Mouse (Mus musculus): Measurements from ENCODE around the gene Adamts13.

The Adamts13 gene

DNA sequence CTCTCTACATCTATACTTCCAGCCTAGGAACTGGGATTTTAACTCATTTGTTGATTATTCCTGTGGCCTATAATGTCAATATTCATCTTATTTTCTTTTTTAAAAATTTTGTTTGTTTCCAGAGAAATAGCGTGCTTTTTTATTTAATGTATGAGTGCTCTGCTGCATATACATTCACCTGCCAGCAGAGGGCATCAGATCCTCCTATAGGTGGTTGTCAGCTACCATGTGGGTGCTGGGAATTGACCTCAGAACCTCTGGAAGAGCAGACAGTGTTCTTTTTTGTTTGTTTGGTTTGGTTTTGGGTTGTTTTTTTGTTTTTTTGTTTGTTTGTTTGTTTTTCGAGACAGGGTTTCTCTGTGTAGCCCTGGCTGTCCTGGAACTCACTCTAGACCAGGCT is 6.0 kb upstream of the Adamts13 start:
- DNase-seq (ENCODE audit: low spot score), result no peak

DNA sequence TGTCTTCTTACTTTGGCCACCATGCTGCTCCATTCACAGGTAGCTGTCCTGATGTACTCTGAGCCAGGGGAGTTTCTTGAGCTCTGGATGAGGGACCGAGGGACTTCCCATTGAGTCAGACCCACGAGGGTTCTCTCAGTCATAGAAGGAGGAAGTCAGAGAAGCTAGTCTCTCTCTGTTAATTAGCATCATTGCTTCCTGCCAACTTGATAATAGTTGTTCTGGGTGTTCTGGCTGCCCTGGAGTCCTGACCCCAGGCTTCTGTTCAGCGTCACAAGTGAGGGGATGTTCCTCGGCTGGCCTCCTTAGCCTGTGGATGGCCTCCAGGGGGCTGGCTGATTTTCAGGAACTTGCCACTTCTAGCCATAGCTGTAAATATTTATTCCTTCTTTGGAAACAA is 744 bp downstream of the Adamts13 start:
- no peak for DNase-seq (ENCODE audit: low spot score)

DNA sequence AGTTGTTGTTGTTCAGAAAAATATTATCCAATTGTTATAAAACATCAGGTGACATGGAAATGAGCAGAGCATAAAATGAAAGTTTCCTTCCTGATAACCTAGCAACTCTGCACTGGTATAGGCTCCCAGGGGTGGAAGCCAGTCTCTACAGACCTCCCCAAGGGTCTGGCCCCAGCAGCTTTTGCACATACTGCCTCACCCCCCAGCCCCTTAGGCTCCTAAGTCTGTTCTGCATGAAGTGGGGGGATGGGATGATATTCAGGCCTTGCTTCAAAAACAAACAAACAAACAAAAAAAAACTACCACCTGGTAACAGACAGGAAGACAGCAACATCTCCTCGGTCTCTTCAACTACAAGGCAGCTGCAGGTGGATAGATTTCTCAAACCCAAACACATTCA is 7.1 kb downstream of the Adamts13 start:
- no peak for DNase-seq (ENCODE audit: low spot score)

- DNase-seq (ENCODE audit: low spot score), result no peak
Observed at GRCm38 (mm10) chr2:26984179-26984578, 11.0 kb downstream of the Adamts13 start.

GRCm38 (mm10) chr2:26984640-26985039 is 11.4 kb downstream of the Adamts13 start:
- DNase-seq (ENCODE audit: low spot score), result no peak

DNA sequence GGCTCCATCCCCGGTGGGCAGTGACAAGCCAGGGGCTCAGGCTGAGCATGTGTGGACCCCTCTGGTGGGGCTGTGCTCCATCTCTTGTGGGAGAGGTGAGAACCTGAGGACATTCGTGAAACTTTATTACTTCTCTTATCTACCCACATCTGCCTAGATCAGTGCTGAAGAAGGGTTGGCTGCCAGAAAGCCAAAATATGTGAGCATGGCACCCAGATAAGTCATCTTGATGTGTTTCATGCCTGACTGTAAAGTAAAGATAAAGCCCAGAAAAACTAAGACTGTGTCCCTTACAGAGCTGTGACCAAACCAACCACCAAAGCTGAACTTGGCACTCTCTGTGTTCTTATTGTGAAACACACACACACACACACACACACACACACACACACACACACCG is 20.7 kb downstream of the Adamts13 start:
- DNase-seq (ENCODE audit: low spot score), result no peak

- DNase-seq (ENCODE audit: low spot score), result no peak
Observed at GRCm38 (mm10) chr2:26997498-26997897, 24.3 kb downstream of the Adamts13 start.

DNA sequence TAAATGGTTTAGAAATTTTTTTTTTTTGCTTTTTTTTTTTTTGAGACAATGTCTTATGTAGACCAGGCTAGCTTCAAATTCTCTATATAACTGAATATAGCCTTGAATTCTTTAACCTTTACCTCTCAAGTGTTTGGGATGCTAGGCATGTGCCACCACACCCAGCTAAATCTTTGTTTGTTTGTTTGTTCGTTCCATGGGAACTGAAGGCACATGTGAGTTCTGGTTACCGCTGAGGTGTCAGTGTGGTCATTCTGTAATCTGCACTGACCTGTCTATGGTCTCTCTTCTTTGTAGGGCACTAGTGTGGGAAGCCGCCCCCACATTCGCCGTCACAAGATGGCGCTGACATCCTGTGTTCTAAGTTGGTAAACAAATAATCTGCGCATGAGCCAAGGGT is 24.8 kb downstream of the Adamts13 start:
- DNase-seq (ENCODE audit: low spot score), result no peak

GRCm38 (mm10) chr2:27006255-27006654 is 33.0 kb downstream of the Adamts13 start:
- DNase-seq (ENCODE audit: low spot score), result no peak

DNA sequence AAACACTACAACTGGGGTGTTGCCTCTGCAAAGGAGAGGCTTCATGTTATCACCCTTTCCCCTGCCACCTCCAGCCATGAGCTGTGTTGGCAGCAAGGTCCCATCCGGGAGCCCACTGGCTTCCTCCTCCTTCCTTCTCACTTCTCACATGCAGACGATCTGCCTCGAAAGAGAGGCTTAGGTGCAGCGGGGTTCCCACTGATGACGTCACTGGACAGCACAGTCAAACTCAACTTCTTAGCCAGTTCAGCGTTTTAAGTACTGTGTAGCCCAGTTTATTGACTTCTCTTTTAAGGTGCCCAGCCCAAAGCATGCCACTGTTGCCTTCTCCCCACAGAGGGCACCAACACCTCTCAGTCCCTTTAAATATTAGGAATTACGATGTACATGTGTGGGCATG is 34.5 kb downstream of the Adamts13 start:
- DNase-seq (ENCODE audit: low spot score), result no peak

- peak; percentile 87 for DNase-seq (ENCODE audit: low spot score)
Observed at GRCm38 (mm10) chr2:27009714-27010244, 36.6 kb downstream of the Adamts13 start, which contains the start of gene Cacfd1. TSS of gene Cacfd1 (plus strand) at chr2:27009926.

DNA sequence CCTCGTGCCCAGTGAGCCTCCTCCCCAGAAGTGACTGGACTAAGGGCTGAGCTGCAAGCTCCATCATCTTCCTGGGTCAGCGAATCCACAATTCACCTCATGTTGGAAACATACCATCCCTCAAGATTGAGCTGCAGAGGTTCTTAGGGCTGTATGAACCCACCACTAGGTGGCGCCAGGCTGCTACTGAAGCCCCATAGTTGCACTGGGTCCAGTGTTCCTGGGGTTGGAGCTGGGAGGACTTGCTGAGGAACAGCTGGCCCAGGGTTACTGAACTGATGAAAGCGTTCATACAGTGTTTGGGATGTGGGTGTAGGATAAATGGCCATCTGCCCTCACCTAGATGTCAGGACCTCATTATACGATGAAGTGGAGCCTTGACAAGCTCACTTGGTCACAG is 44.6 kb downstream of the Adamts13 start:
- DNase-seq (ENCODE audit: low spot score), result peak; percentile 59

DNA sequence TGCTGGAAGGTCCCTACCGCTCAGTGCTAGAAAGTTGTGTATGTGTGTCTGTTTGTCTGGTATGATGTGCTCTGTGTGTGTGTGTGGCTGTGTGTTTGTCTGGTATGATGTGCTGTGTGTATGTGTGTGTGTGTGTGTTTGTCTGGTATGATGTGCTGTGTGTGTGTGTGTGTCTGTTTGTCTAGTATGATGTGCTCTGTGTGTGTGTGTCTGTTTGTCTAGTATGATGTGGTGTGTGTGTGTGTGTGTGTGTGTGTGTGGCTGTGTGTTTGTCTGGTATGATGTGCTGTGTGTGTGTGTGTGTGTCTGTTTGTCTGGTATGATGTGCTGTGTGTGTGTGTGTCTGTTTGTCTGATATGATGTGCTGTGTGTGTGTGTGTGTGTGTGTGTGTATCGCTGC is 46.3 kb downstream of the Adamts13 start:
- no peak for DNase-seq (ENCODE audit: low spot score)

DNA sequence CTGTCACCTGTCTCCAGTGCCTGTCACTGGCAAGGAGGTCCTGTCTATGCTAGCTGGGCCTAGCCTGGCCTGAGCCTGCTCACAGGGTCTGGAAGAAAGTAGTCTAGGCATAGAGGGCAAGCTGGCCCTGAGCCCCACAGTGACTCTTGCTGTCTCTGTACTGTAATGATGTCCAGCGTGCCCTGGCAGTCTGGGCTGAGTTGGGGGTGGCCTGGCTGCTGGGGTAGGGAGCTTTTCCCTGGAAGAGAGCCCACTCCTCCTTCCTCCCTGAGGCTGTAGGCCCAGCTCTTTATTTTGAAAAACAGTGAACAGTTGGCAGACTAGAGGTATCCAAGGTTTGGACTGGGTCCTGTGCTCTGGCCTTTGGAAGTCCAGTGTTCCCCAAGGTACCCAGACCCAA is 47.9 kb downstream of the Adamts13 start:
- DNase-seq (ENCODE audit: low spot score), result no peak

GRCm38 (mm10) chr2:27022612-27023011 is 49.4 kb downstream of the Adamts13 start:
- no peak for DNase-seq (ENCODE audit: low spot score)

GRCm38 (mm10) chr2:27024136-27024535 is 50.9 kb downstream of the Adamts13 start:
- no peak for DNase-seq (ENCODE audit: low spot score)

- no peak for DNase-seq (ENCODE audit: low spot score)
Observed at GRCm38 (mm10) chr2:27025545-27025944, 52.3 kb downstream of the Adamts13 start.

- no peak for DNase-seq (ENCODE audit: low spot score)
Observed at GRCm38 (mm10) chr2:27026332-27026731, 53.1 kb downstream of the Adamts13 start.

GRCm38 (mm10) chr2:27026857-27027617 is 53.8 kb downstream of the Adamts13 start:
- DNase-seq (ENCODE audit: low spot score), result no peak

DNA sequence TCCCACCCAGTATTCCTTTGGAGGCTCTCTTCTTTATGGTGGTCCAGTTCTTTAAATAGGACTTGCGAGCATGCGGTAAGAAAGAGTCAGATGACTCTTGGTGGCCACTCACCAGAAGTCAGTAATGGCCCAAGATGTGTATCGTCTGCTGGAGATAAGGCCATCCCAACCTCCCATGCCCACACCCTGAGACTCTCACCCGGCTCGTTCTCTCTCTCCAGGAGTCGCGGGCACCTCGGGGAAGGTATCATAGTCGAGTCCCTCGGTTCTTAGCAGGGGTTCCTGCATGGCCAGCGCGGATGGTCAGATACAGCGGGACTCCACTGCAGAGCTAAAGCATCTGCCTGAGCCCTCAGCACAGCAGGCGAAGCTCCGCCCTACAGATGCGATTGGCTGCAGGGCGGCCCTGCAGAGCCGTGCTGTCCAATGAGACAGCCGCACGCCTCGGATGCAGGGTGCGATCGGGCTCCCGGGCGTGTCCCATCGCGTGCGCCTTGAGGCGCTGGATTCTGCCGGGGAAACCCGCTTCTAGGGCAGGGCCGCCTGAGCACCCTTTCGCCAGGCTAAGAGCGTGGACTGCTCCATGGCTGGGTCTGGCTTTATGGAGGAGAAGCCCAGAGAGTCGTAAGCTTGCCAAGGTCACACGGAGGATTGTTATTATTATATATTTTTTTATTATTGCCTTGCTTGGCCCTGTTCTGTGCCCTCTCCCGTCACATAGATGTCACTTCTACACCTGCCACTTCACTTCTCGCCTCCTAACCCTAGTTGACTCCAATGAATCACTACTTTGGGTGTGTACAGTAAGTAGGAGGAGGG is 54.6 kb downstream of the Adamts13 start, which contains the start of gene Slc2a6:
Gene Slc2a6 (minus strand): TSS at position 381 of the 819 bp plus-strand sequence.
- peak; percentile 86 for DNase-seq (ENCODE audit: low spot score)

DNA sequence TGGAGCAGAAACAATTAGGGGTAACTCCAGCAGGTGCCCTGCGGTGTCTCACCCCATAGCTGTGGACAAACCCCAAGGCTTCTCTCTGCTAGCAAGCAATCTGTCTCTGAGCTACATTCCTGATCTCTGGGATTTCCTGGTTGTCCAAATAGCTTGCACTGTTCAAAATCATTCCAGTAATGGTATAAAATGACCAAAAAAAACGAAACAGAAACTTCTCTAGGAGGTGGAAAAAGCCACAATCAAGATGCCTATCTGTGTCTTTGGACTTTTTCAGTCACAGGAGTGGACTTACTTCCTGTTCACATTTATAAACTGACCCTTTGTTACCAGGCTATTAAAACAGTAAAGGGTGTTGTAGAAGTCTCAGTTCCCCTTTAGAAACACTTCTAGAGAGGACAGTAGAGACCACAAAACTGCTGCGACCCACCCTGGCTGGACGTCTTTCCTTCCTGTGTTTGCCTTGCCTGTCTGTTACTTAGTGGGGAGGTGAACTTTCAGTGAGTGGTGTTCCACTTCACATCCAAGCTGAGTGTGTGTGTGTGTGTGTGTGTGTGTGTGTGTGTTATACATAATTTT is 55.3 kb downstream of the Adamts13 start:
- no peak for DNase-seq (ENCODE audit: low spot score)

DNA sequence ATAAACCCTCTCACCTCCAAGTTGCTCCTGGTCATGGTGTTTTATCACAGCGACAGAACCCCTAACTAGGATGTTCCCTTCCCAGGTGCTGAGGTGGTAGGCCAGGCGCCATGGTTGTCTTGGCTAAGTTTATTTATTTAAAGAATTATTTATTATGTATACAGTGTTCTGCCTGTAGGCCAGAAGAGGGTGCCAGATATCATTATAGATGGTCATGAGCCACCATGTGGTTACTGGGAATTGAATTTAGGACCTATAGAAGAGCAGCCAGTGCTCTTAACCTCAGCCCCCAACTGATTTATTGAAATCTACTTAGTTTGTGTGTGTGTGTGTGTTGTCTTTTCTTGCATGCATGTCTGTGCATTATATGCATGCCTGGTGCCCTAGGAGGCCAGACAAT is 59.1 kb downstream of the Adamts13 start:
- no peak for DNase-seq (ENCODE audit: low spot score)

DNA sequence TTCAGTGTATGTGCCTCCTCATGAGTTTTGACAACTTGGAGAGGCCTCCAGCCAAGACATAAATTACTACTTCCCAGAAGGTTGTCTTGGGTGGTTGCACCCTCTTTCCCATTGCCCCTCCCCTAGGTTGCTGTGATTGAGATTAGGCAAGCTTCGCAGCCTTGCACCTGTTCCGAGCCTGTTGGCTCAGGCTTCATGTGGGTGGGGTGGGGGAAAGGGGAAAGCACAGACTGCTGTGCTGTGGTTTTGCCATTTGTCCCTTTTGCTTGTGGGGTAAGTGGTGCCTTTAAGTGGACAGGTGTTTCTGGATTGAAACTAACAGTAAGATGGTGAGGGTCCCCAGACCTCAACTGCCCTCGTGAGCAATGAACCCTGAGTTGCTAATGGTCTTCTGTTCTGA is 62.8 kb downstream of the Adamts13 start:
- no peak for DNase-seq (ENCODE audit: low spot score)

Measured in ovary, postnatal 36 days (tissue).